Mouse (Mus musculus) myocyte (in vitro differentiated cells): ENCODE measurements at regions not wholly inside any gene's neighbourhood (a gene's known extent, or its start where the extent isn't known, plus 50 kb on each side); places are given as distances from the start of the nearest gene placed in this dataset.

Experiments used
- E2F4 ChIP-seq: IDR thresholded peaks from one replicate; pipeline ENCODE4 v1.6.1; 2011; ENCODE audit warnings: mild to moderate bottlenecking, control low read depth, moderate library complexity; ENCODE audit not compliant: insufficient read depth
- MAX ChIP-seq: IDR thresholded peaks from one replicate; pipeline ENCODE4 v1.6.1; 2011; ENCODE audit warnings: low read depth, mild to moderate bottlenecking, control low read depth
- MYOD1 ChIP-seq, 3 experiments: IDR thresholded peaks; one replicate each; pipeline ENCODE4 v1.6.1; 2011; ENCODE audit warnings: control low read depth in 2 of 3, low read depth in 2 of 3, mild to moderate bottlenecking in 2 of 3, moderate library complexity in 1 of 3; ENCODE audit not compliant: insufficient read length in 2 of 3, control insufficient read depth in 1 of 3
- POLR2A ChIP-seq: IDR thresholded peaks from one replicate; pipeline ENCODE4 v1.6.1; 2011; ENCODE audit warnings: low read depth, mild to moderate bottlenecking, control low read depth, moderate library complexity; ENCODE audit not compliant: insufficient read length
- SRF ChIP-seq: IDR thresholded peaks from one replicate; pipeline ENCODE4 v1.6.1; 2011; ENCODE audit warnings: low read depth; ENCODE audit not compliant: control insufficient read depth, insufficient read length
- USF1 ChIP-seq: IDR thresholded peaks from one replicate; pipeline ENCODE4 v1.6.1; 2011; ENCODE audit warnings: low read depth, mild to moderate bottlenecking, control low read depth, moderate library complexity

GRCm38 (mm10) chr9:30756796-30757195 lies 165.5 kb downstream of the Adamts15 start:
- no peak for TF ChIP-seq E2F4
- no peak for TF ChIP-seq POLR2A
- TF ChIP-seq MYOD1 (IDR thresholded peaks at IDR 0.05; ENCODE audit: control insufficient read depth in 1 of 3, insufficient read length in 2 of 3, low read depth in 2 of 3), result no peak
- no peak for TF ChIP-seq SRF
- no peak for TF ChIP-seq USF1
- no peak for TF ChIP-seq MAX
